Mouse (Mus musculus) embryonic facial prominence, embryonic 14.5 days (tissue): Measurements from ENCODE around the gene Serpinb6a. TPM values are rescaled to one million over a fixed set of nuclear protein-coding genes. Genes with fewer than 3 reads are reported as not detected.
A peak's percentile ranks its signal among the peaks of the same experiment; 100 is the strongest.
"Not testable (repeated sequence)": the region's sequence is repeated elsewhere in the genome, so short reads cannot be mapped to it uniquely, and the experiment has no call there.

Source experiments
- ATAC-seq: fragments of 200-750 bp; cut with Nextera tagmentation; 2 replicates; pipeline ENCODE4 v1.8.0; 2017; ENCODE audit warnings: low read depth, moderate number of reproducible peaks, moderate TSS enrichment
- DNase-seq: peaks from one replicate; pipeline ENCODE4 v3.0.0-alpha.2; 2015; ENCODE audit warnings: low spot score
- H3K27ac ChIP-seq: fragments of 300-500 bp; sonication (generic); replicated peaks from 2 replicates; pipeline ENCODE4 v1.5.1; 2014; ENCODE audit warnings: low read depth, mild to moderate bottlenecking, low read length, moderate library complexity
- H3K27me3 ChIP-seq: fragments of 300-500 bp; sonication (generic); replicated peaks from 2 replicates; pipeline ENCODE4 v1.6.1; 2014; ENCODE audit warnings: low read length; ENCODE audit not compliant: control insufficient read depth, insufficient read depth
- H3K36me3 ChIP-seq: fragments of 300-500 bp; sonication (generic); 2 replicates; pipeline ENCODE4 v1.6.1; 2014; ENCODE audit warnings: low read length, mixed read lengths; ENCODE audit not compliant: control insufficient read depth, insufficient read depth
- H3K4me1 ChIP-seq: fragments of 300-500 bp; sonication (generic); 2 replicates; pipeline ENCODE4 v1.6.1; 2014; ENCODE audit warnings: antibody characterized with exemption, low read length; ENCODE audit not compliant: control insufficient read depth, insufficient read depth
- H3K4me2 ChIP-seq: fragments of 300-500 bp; sonication (generic); 2 replicates; pipeline ENCODE4 v1.6.1; 2014; ENCODE audit warnings: low read depth, mild to moderate bottlenecking, low read length, moderate library complexity, mixed read lengths
- H3K4me3 ChIP-seq: fragments of 300-500 bp; sonication (generic); 2 replicates; pipeline ENCODE4 v1.5.1; 2014; ENCODE audit warnings: low read depth, mild to moderate bottlenecking, low read length
- H3K9ac ChIP-seq: fragments of 300-500 bp; sonication (generic); 2 replicates; pipeline ENCODE4 v1.6.1; 2014; ENCODE audit warnings: low read depth, mild to moderate bottlenecking, low read length, moderate library complexity, mixed read lengths
- H3K9me3 ChIP-seq: fragments of 300-500 bp; sonication (generic); 2 replicates; pipeline ENCODE4 v1.6.1; 2016; ENCODE audit warnings: low read length; ENCODE audit not compliant: control insufficient read depth
- WGBS: fragments of 180-500 bp; shearing (Covaris S2); extraction: QIAGEN DNeasy Blood & Tissue Kit; methylation state at CpG from one replicate; pipeline ENCODE4 v1.1.7; 2014; 5-methylcytosine and 5-hydroxymethylcytosine counted together
- polyA plus RNA-seq: library from polyadenylated mRNA; unstranded; fragments of >200 nt; fragmentation: Nextera tagmentation; extraction: Ambion mirVana; gene quantifications from 2 replicates; pipeline ENCODE4 v1.2.1, GENCODE M21; 2014

Serpinb6a gene
- polyA plus RNA-seq, 1 experiment from 2014 or later: 86.4 TPM

DNA sequence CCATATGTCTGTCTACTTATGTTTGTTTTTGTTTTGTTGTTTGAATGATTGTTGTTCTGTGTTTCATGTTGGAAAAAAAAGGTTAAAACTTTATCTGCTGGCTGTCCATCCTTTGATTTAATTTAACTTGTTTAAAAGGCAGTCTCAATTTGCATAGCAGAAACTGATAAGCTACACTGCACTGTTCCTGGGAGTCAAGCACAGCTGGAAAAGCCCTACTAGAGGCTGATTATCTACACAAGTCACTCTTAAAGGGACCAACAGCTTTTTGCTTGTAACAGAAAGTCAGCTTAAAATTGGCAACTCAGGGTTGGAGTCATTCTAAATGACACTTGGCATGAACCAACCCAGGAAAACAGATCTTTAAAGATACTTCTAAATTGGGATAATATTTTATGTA lies 65.0 kb downstream of the Serpinb6a start:
- not testable (repeated sequence) for H3K27ac ChIP-seq, H3K27me3 ChIP-seq, H3K4me2 ChIP-seq, H3K4me3 ChIP-seq, H3K9me3 ChIP-seq, ATAC-seq, H3K4me1 ChIP-seq, DNase-seq, H3K9ac ChIP-seq, H3K36me3 ChIP-seq

- WGBS: 72% methylated on average over 5 of the region's 5 CpGs
These were observed 65.4 kb downstream of the Serpinb6a start for GRCm38 (mm10) chr13:33937151-33937550.

DNA sequence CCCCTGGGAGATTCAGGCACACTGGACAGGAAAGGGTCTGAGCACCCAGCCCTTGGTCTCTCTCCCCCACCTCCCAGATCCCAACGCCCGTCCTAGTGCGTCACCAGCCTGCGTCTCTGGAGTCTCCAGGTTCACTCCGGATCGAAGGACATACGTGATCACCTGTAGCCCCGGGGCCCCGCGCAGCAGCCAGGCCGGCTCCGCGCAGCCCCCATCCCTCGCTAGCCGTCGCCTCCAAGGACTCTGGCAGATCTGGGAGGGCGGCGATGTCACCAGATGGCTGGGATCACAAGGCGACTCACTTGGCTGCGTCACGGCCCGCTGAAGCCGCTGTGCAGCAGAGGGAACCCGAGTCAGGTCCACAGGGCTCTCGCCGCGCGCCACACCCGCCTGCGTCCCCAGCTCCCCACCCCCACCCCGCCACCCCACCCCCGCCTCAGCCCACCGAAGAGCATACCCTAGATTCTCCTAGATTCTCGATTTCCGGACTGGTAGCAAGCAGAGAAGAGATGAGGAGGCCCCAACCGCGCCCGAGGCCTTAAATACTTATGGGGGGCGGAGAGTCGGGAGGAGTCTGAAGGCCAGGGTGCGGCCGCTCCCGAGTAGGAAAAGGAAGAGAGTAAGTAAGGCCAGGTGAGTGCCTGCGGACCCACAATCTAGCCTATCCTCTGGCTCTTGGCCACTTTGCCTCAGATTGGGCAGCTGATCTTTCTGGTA lies 67.0 kb downstream of the Serpinb6a start:
- peak; percentile 87 for ATAC-seq
- H3K27ac ChIP-seq: peak overlapping the region; percentile 3; the same call in 1 of the 2 replicates

More at GRCm38 (mm10) chr13:33937151-33937550, 65.4 kb downstream of the Serpinb6a start:
- H3K27me3 ChIP-seq: no peaks in the 10 kb centered on the region
- no peak overlapping the region for H3K9ac ChIP-seq
- peaks cover 9% of the 10 kb centered on the region; the same call in 1 of the 2 replicates for H3K4me1 ChIP-seq
- no peak overlapping the region for H3K4me3 ChIP-seq
- H3K36me3 ChIP-seq: no peaks in the 10 kb centered on the region
- H3K27ac ChIP-seq: no peak overlapping the region
- ATAC-seq: no peak
- H3K4me2 ChIP-seq: no peak overlapping the region
- no peak for DNase-seq
- H3K9me3 ChIP-seq: no peaks in the 10 kb centered on the region

DNA sequence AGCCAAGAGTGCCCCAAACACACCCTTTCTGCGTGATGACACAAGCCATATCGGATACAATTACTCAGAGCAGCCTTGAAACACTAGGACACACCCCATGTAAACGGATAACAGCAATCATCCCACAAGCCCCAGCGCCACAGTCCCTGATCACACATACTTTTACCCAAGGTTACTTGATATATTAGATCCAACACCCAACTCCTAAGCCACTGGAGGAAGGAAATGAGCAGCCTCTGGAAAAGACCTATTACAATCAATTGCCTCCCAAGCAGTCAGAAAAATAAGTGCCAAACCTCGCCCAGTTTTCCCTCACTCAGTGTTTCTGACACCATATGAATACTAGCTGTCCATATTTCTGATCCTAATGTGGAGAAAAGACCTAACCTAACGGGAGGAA lies 67.9 kb downstream of the Serpinb6a start:
- no peaks in the 10 kb centered on the region for H3K27me3 ChIP-seq
- peak overlapping the region; percentile 69 for H3K4me2 ChIP-seq
- no peak overlapping the region for H3K27ac ChIP-seq
- DNase-seq (peak; percentile 23), ATAC-seq (peak; percentile 30; the same call in 1 of the 2 replicates)
- peak overlapping the region; percentile 83; the same call in 1 of the 2 replicates for H3K9ac ChIP-seq
- peaks cover 7% of the 10 kb centered on the region; the same call in 1 of the 2 replicates for H3K36me3 ChIP-seq
- WGBS: 60% methylated on average over 6 of the region's 6 CpGs
- no peaks in the 10 kb centered on the region for H3K9me3 ChIP-seq
- peaks cover 9% of the 10 kb centered on the region; the same call in 1 of the 2 replicates for H3K4me1 ChIP-seq
- peak overlapping the region; percentile 63 for H3K4me3 ChIP-seq

More for the DNA sequence above, 67.0 kb downstream of the Serpinb6a start:
- WGBS: 0% methylated on average over 33 of the region's 44 CpGs
- H3K9me3 ChIP-seq: no peaks in the 10 kb centered on the region
- H3K4me1 ChIP-seq: peaks cover 9% of the 10 kb centered on the region; the same call in 1 of the 2 replicates
- no peaks in the 10 kb centered on the region for H3K27me3 ChIP-seq
- peak; percentile 76 for DNase-seq
- H3K4me2 ChIP-seq: peak overlapping the region; percentile 69
- H3K4me3 ChIP-seq: peak overlapping the region; percentile 63
- H3K9ac ChIP-seq: peak overlapping the region; percentile 83
- H3K36me3 ChIP-seq: no peaks in the 10 kb centered on the region

- H3K4me2 ChIP-seq: no peak overlapping the region
- no peak for DNase-seq
These were observed 71.7 kb downstream of the Serpinb6a start for GRCm38 (mm10) chr13:33930912-33931311.

GRCm38 (mm10) chr13:33930281-33930680 lies 72.3 kb downstream of the Serpinb6a start:
- H3K27ac ChIP-seq: no peak overlapping the region
- no peak overlapping the region for H3K9ac ChIP-seq
- H3K27me3 ChIP-seq: no peaks in the 10 kb centered on the region
- DNase-seq: no peak
- H3K9me3 ChIP-seq: no peaks in the 10 kb centered on the region
- no peak overlapping the region for H3K4me3 ChIP-seq
- 64% methylated on average over 2 of the region's 2 CpGs for WGBS
- no peak for ATAC-seq
- peaks cover 20% of the 10 kb centered on the region for H3K36me3 ChIP-seq
- no peaks in the 10 kb centered on the region for H3K4me1 ChIP-seq
- no peak overlapping the region for H3K4me2 ChIP-seq

More at GRCm38 (mm10) chr13:33930912-33931311, 71.7 kb downstream of the Serpinb6a start:
- H3K4me3 ChIP-seq: no peak overlapping the region
- no peaks in the 10 kb centered on the region; the same call in 1 of the 2 replicates for H3K4me1 ChIP-seq
- 81% methylated on average over 3 of the region's 3 CpGs for WGBS
- no peaks in the 10 kb centered on the region for H3K9me3 ChIP-seq
- H3K9ac ChIP-seq: no peak overlapping the region
- H3K27me3 ChIP-seq: no peaks in the 10 kb centered on the region
- ATAC-seq: no peak
- no peak overlapping the region for H3K27ac ChIP-seq
- peaks cover 20% of the 10 kb centered on the region for H3K36me3 ChIP-seq

DNA sequence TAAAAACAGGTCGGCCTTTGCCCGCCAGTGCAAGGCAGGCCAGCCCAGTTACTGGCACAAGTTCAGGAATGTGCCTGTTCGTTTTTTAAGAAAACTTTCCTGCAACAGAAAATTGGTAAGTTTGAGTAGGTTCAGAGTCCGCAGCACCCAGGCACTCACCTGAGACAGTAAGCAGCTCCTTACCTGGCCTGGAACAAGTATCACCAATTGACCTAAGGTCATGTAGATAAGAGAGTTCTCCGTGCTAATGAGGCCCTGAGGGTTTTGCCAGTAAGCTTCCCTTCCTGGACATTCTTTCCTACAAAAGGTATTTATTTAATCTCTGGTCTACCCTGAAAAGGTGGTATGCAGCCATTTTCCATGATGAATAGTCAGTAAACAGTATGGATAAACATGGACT lies 80.9 kb downstream of the Serpinb6a start:
- H3K9me3 ChIP-seq: no peaks in the 10 kb centered on the region
- ATAC-seq (no peak), DNase-seq (no peak)
- no peaks in the 10 kb centered on the region for H3K4me1 ChIP-seq
- H3K9ac ChIP-seq: no peak overlapping the region
- no peak overlapping the region for H3K27ac ChIP-seq
- WGBS: 81% methylated on average over 5 of the region's 5 CpGs
- peaks cover 53% of the 10 kb centered on the region for H3K36me3 ChIP-seq
- H3K4me2 ChIP-seq: no peak overlapping the region
- H3K4me3 ChIP-seq: no peak overlapping the region
- no peaks in the 10 kb centered on the region for H3K27me3 ChIP-seq

DNA sequence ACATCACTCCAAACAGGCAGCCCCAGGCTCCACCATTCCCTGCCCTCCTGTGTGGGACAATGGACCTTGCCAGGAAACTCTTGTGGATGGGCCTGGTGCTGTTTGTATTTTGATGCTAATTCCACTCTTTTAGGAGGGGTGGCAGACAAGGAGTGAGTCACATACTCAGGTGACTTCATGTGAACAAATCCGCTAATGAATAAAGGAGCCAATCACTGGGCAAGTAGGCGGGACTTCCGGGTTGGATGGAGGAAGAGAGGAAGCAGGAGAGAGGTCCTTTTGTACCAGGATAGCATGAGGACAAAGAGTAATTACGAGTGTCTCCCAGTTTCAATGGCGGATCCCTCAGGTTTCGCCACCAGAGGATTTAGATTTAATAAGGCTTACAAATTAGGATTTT lies 81.6 kb downstream of the Serpinb6a start:
- Histone ChIP-seq H3K4me2 (no peak overlapping the region), H3K9ac (no peak overlapping the region), H3K36me3 (peaks cover 56% of the 10 kb centered on the region), H3K4me3 (no peak overlapping the region), H3K4me1 (no peaks in the 10 kb centered on the region), H3K27ac (no peak overlapping the region), H3K9me3 (no peaks in the 10 kb centered on the region), H3K27me3 (no peaks in the 10 kb centered on the region)
- 94% methylated on average over 6 of the region's 6 CpGs for WGBS
- DNase-seq (no peak), ATAC-seq (no peak)

- H3K36me3 ChIP-seq: no peaks in the 10 kb centered on the region
- H3K4me3 ChIP-seq: no peak overlapping the region
- ATAC-seq (no peak), DNase-seq (no peak)
- no peaks in the 10 kb centered on the region for H3K27me3 ChIP-seq
- no peak overlapping the region for H3K27ac ChIP-seq
- WGBS: 75% methylated on average over 3 of the region's 3 CpGs
- no peaks in the 10 kb centered on the region for H3K4me1 ChIP-seq
- H3K9me3 ChIP-seq: no peaks in the 10 kb centered on the region
- no peak overlapping the region for H3K4me2 ChIP-seq
- H3K9ac ChIP-seq: no peak overlapping the region
These were observed 95.8 kb downstream of the Serpinb6a start for GRCm38 (mm10) chr13:33906821-33907220.
